Mouse (Mus musculus): Measurements from ENCODE around the gene Zmym6. TPM values are rescaled to one million over a fixed set of nuclear protein-coding genes. Genes with fewer than 3 reads are reported as not detected.
A peak's percentile ranks its signal among the peaks of the same experiment; 100 is the strongest.

The Zmym6 gene
- total RNA-seq, 2 experiments from 2014 or later, result 12.4 to 20.7 TPM

DNA sequence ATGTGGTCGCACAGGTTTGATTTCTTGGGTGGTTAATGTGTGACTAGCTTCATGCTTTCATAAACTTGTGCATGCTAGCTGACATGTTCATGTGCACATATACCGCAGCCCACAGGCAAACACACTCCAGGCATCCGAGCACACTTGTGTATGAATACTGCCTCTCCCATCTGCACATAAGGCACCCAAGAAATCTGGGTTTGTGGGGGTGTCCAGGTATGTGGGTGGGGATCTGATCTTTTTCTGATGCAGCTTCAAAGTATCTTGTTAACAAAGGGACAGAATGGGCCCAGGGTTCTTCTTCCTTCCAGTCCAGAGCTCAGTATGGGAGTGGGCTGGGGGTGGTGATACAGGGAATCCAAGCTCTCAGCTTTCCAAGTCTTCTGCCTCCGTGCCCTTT, 95.4 kb downstream of the Zmym6 start:
- no peak for ATAC-seq (replicated peaks; ENCODE audit: poor library complexity, severe bottlenecking)

DNA sequence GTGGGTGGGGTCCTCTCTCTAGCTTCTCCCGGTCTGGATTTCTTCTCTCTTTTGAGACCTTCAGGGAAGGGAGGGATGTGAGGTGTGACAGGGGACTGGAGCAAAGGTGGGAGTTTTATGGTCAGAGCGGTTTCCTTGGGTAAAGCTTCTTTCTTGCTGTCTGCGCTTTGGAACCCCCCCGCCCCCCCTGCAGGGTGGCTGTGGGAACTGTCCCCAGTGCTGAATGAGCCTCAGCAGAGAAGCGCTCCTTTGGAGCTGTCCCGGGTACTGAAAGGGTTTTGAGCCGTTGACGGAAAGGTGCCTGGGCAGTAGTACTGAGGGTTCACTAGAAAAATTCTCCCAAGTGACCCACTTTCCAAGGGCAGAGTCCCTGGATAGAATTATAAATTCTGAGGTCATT, 96.3 kb downstream of the Zmym6 start:
- ATAC-seq (replicated peaks; ENCODE audit: poor library complexity, severe bottlenecking), result peak; percentile 76

Other genes with a start within 250 kb of the Zmym6 start
- gene Zmym4, start 109.2 kb upstream of the Zmym6 start, total RNA-seq (2014; fragmentation: Nextera tagmentation), result 36.8 and 50.7 TPM in 2 replicates
- gene Zmym4, start 109.2 kb upstream of the Zmym6 start, total RNA-seq (2017), result 45.9 and 60.9 TPM in 2 replicates
- gene Sfpq, start 56.1 kb upstream of the Zmym6 start, total RNA-seq (2014; fragmentation: Nextera tagmentation), result 384 and 480 TPM in 2 replicates
- gene Sfpq, start 56.1 kb upstream of the Zmym6 start, total RNA-seq (2017), result 580 and 667 TPM in 2 replicates
- gene Zmym1, start 16.2 kb upstream of the Zmym6 start, total RNA-seq (2014; fragmentation: Nextera tagmentation), result 7.9 and 10.5 TPM in 2 replicates
- gene Zmym1, start 16.2 kb upstream of the Zmym6 start, total RNA-seq (2017), result 15.1 and 18.8 TPM in 2 replicates
- 13.4 and 16.3 TPM in 2 replicates for gene Tmem35b, start 46.3 kb downstream of the Zmym6 start, total RNA-seq (2014; fragmentation: Nextera tagmentation)
- 7.2 and 9.2 TPM in 2 replicates for gene Tmem35b, start 46.3 kb downstream of the Zmym6 start, total RNA-seq (2017)
- not detected in 2 replicates for gene Dlgap3, start 91.8 kb downstream of the Zmym6 start, total RNA-seq (2014; fragmentation: Nextera tagmentation)
- 0.04 TPM in 1 of 2 replicates, not detected in the other for gene Dlgap3, start 91.8 kb downstream of the Zmym6 start, total RNA-seq (2017)
- gene Smim12, start 166.4 kb downstream of the Zmym6 start, total RNA-seq (2014; fragmentation: Nextera tagmentation), result 35.1 and 47.1 TPM in 2 replicates
- gene Smim12, start 166.4 kb downstream of the Zmym6 start, total RNA-seq (2017), result 30.4 and 31.8 TPM in 2 replicates
- gene Gja4, start 236.7 kb downstream of the Zmym6 start, total RNA-seq (2014; fragmentation: Nextera tagmentation), result not detected in 2 replicates
- not detected in 2 replicates for gene Gja4, start 236.7 kb downstream of the Zmym6 start, total RNA-seq (2017)

Data from granulocyte monocyte progenitor cell, adult 5-6 weeks (primary cell).